Mouse (Mus musculus): Measurements from ENCODE around the gene Msantd3. TPM values are rescaled to one million over a fixed set of nuclear protein-coding genes. Genes with fewer than 3 reads are reported as not detected.

The Msantd3 gene
- total RNA-seq (2021): 10 to 100 TPM; 35.6 to 38.4 TPM

GRCm38 (mm10) chr4:48539841-48540575 lies at the start of gene Msantd3:
Gene Msantd3 (plus strand): TSS chr4:48539935.
- peak; percentile 69 for DNase-seq

- DNase-seq: no peak
Observed at GRCm38 (mm10) chr4:48491290-48491743, 48.4 kb upstream of the Msantd3 start.

- DNase-seq: no peak
Observed at GRCm38 (mm10) chr4:48492510-48492909, 47.2 kb upstream of the Msantd3 start.

- DNase-seq: no peak
Observed at GRCm38 (mm10) chr4:48510861-48511260, 28.9 kb upstream of the Msantd3 start.

- no peak for DNase-seq
Observed at GRCm38 (mm10) chr4:48529559-48529958, 10.2 kb upstream of the Msantd3 start.

- DNase-seq: no peak
Observed at GRCm38 (mm10) chr4:48531804-48532601, 7.7 kb upstream of the Msantd3 start.

- no peak for DNase-seq
Observed at GRCm38 (mm10) chr4:48536275-48536674, 3.5 kb upstream of the Msantd3 start.

- DNase-seq: no peak
Observed at GRCm38 (mm10) chr4:48537024-48537423, 2.7 kb upstream of the Msantd3 start.

- no peak for DNase-seq
Observed at GRCm38 (mm10) chr4:48538581-48538980, 1.2 kb upstream of the Msantd3 start.

- peak; percentile 38 for DNase-seq
Observed at GRCm38 (mm10) chr4:48540576-48541111, 909 bp downstream of the Msantd3 start.

GRCm38 (mm10) chr4:48541526-48542250 lies 2.0 kb downstream of the Msantd3 start:
- no peak for DNase-seq

- DNase-seq: no peak
Observed at GRCm38 (mm10) chr4:48542351-48542750, 2.6 kb downstream of the Msantd3 start.

- DNase-seq: no peak
Observed at GRCm38 (mm10) chr4:48543071-48543865, 3.5 kb downstream of the Msantd3 start.

GRCm38 (mm10) chr4:48544141-48544540 lies 4.4 kb downstream of the Msantd3 start:
- DNase-seq: no peak

GRCm38 (mm10) chr4:48545966-48546365 lies 6.2 kb downstream of the Msantd3 start:
- DNase-seq: no peak

- no peak for DNase-seq
Observed at GRCm38 (mm10) chr4:48546568-48547496, 7.1 kb downstream of the Msantd3 start.

GRCm38 (mm10) chr4:48548393-48549045 lies 8.8 kb downstream of the Msantd3 start:
- no peak for DNase-seq

GRCm38 (mm10) chr4:48549661-48550060 lies 9.9 kb downstream of the Msantd3 start:
- DNase-seq: no peak

GRCm38 (mm10) chr4:48552486-48553064 lies 12.8 kb downstream of the Msantd3 start:
- DNase-seq: no peak

- DNase-seq: no peak
Observed at GRCm38 (mm10) chr4:48554132-48554531, 14.4 kb downstream of the Msantd3 start.
